Mouse (Mus musculus) ES-E14 (cell line): Measurements from ENCODE around the gene Fam171a2. TPM values are rescaled to one million over a fixed set of nuclear protein-coding genes. Genes with fewer than 3 reads are reported as not detected.

ENCODE experiments used
- DNase-seq: peaks from one replicate; pipeline ENCODE4 v3.0.0-alpha.2; 2013; ENCODE audit warnings: low read depth, low spot score
- H3K27ac ChIP-seq: 2 replicates; pipeline ENCODE4 v1.5.1; 2012; ENCODE audit warnings: low read depth, mild to moderate bottlenecking, low read length, moderate library complexity, mixed read lengths; ENCODE audit not compliant: poor library complexity, insufficient read depth, severe bottlenecking
- H3K36me3 ChIP-seq: 2 replicates; pipeline ENCODE4 v1.6.1; 2012; ENCODE audit warnings: mild to moderate bottlenecking, low read length, moderate library complexity, mixed read lengths; ENCODE audit not compliant: control insufficient read depth, poor library complexity, insufficient read depth, severe bottlenecking
- H3K4me1 ChIP-seq, 2 experiments: fragments of 150-350 bp in 1 of 2; sonication (generic) in 1 of 2; 2 replicates each; pipeline ENCODE4 v1.6.1; 2012; ENCODE audit warnings: low read length in 2 of 2, mild to moderate bottlenecking in 1 of 2, mixed read lengths in 1 of 2; ENCODE audit not compliant: control insufficient read depth in 2 of 2, insufficient read depth in 2 of 2, poor library complexity in 1 of 2
- H3K4me3 ChIP-seq, 2 experiments: fragments of 150-350 bp in 1 of 2; sonication (generic) in 1 of 2; 2 replicates each; pipeline ENCODE4 v1.5.1; 2012; ENCODE audit warnings: low read length in 2 of 2, low read depth in 1 of 2, mild to moderate bottlenecking in 1 of 2, mixed read lengths in 1 of 2; ENCODE audit not compliant: insufficient read depth in 1 of 2, poor library complexity in 1 of 2, severe bottlenecking in 1 of 2
- H3K9ac ChIP-seq: 2 replicates; pipeline ENCODE4 v1.6.1; 2012; ENCODE audit warnings: low read depth, mild to moderate bottlenecking, low read length, mixed read lengths; ENCODE audit not compliant: poor library complexity, insufficient read depth, severe bottlenecking
- H3K9me3 ChIP-seq: fragments of 150-350 bp; sonication (generic); 2 replicates; pipeline ENCODE4 v1.6.1; 2012; ENCODE audit warnings: low read depth, mild to moderate bottlenecking, low read length; ENCODE audit not compliant: control insufficient read depth, insufficient read depth
- CHD2 ChIP-seq: IDR thresholded peaks from 2 replicates; pipeline ENCODE4 v1.6.1; 2014; ENCODE audit warnings: mild to moderate bottlenecking, low read depth, low read length, inconsistent platforms
- HCFC1 ChIP-seq: IDR thresholded peaks from 2 replicates; pipeline ENCODE4 v1.6.1; 2012; ENCODE audit warnings: low read length, inconsistent platforms, borderline replicate concordance; ENCODE audit not compliant: insufficient read depth
- MAFK ChIP-seq: IDR thresholded peaks from 2 replicates; pipeline ENCODE4 v1.6.1; 2014; ENCODE audit warnings: mild to moderate bottlenecking, low read depth, low read length, inconsistent platforms; ENCODE audit not compliant: insufficient read depth
- ZC3H11A ChIP-seq: IDR thresholded peaks from 2 replicates; pipeline ENCODE4 v1.6.1; 2012; ENCODE audit warnings: low read depth, mild to moderate bottlenecking, inconsistent platforms, low read length, borderline replicate concordance
- ZNF384 ChIP-seq: IDR thresholded peaks from 2 replicates; pipeline ENCODE4 v1.6.1; 2012; ENCODE audit warnings: low read depth, low read length, inconsistent platforms
- in situ Hi-C, 2 experiments: fragments of 600-800 bp; cut with MboI; formaldehyde crosslinking; loops; one replicate each; pipeline ENCODE4 v1.15.1; 2025; ENCODE audit warnings: low sequenced_read_pairs in 2 of 2, inconsistent platforms in 1 of 2; ENCODE audit not compliant: unreplicated experiment in 2 of 2
- total RNA-seq: library from RNA; depleted of rRNA; stranded (reverse); fragments of 300-350 nt; gene quantifications from 2 replicates; pipeline ENCODE4 v1.2.3, GENCODE M21; 2012

The Fam171a2 gene
- total RNA-seq, 1 experiment = 6.7 TPM

DNA sequence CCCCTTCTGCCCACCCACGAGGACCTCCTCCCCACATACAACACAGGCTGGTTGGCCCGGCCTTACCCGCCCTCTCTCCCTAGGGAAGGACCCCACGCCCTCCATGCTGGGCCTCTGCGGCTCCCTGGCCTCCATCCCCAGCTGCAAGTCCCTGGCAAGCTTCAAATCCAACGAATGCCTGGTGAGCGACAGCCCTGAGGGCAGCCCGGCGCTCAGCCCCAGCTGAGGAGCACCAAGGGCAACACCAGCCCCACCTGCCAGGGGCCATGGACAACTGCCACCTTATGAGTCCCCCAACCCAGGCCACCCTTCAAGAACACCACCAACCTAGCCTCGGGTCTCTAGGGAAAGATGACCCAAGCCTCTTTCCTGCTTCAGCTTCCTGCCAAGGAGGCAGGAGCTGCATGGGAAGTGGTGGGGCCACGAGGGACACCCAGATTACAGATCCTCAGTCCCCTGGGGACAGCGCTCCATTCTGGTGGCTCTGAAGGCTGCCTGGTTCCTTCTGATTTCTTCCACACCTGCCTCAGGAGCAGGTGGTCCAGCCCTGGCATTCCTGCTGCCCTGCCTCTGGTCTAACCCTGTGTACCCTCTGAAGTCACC lies 45.5 kb downstream of the Fam171a2 start:
- DNase-seq = no peak
- in situ Hi-C loops = no loop called here
- TF ChIP-seq MAFK (no peak), CHD2 (no peak), ZNF384 (no peak), ZC3H11A (no peak), HCFC1 (no peak)
- Histone ChIP-seq H3K4me1 (peaks cover 6 to 32% of the 10 kb centered on the region in 2 experiments; a peak in 2 of 4 replicates), H3K9me3 (no peaks in the 10 kb centered on the region), H3K4me3 (no peak overlapping the region), H3K27ac (no peak overlapping the region), H3K36me3 (peaks cover 42% of the 10 kb centered on the region), H3K9ac (no peak overlapping the region)

DNA sequence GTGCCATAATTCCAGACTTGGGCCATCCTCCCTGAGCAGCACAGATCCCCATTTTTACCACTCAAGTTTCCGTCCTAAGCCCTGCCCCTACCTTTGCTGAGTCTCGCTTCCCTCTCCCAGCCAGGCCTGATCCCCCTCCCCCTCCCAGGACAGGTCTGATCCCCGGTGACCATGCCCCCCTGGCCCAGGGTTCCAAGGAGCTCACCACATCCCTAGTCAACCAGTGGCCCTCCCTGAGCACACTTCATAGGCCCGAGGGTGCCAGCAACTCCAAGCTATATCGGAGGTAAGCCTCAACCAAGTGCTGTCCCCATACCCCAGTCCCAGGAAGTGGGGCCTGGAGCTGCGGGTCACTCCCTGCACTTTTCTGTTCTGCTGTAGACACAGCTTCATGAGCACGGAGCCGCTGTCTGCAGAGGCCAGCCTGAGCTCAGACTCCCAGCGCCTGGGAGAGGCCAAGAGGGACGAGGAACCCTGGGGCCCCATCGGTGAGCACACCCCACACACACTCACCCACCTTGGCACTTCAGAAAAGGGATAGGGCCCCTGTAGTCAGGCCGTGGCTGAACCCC lies 46.9 kb downstream of the Fam171a2 start:
- in situ Hi-C loops = no loop called here
- Histone ChIP-seq H3K4me1 (peaks cover 6 to 34% of the 10 kb centered on the region in 2 experiments; a peak in 2 of 4 replicates), H3K4me3 (no peak overlapping the region), H3K9me3 (no peaks in the 10 kb centered on the region), H3K27ac (no peak overlapping the region), H3K36me3 (peaks cover 38% of the 10 kb centered on the region), H3K9ac (no peak overlapping the region)
- TF ChIP-seq ZNF384 (no peak), CHD2 (no peak), MAFK (no peak), ZC3H11A (no peak), HCFC1 (no peak)
- no peak for DNase-seq

DNA sequence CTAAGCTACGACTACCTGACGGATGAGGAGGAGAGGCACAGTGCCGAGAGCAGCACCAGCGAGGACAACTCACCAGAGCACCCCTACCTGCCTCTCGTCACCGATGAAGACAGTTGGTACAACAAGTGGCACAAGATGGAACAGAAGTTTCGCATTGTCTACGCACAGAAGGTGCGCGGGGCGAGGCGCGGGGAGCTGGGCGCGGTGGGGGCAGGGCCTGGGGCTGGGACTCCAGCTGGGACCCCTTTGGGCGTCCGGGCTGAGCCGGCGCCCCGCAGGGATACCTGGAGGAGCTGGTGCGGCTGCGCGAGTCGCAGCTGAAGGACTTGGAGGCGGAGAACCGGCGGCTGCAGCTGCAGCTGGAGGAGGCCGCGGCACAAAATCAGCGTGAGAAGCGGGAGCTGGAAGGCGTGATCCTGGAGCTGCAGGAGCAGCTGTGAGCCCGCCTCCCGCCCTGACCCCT lies 47.8 kb downstream of the Fam171a2 start:
- in situ Hi-C loops = no loop called here
- Histone ChIP-seq H3K27ac (no peak overlapping the region), H3K9ac (peak overlapping the region; percentile 34), H3K9me3 (no peaks in the 10 kb centered on the region), H3K36me3 (peaks cover 29% of the 10 kb centered on the region), H3K4me1 (peaks cover 6 to 36% of the 10 kb centered on the region in 2 experiments; a peak in 3 of 4 replicates), H3K4me3 (peak overlapping the region; percentile 46 to 51; a peak in 2 of 4 replicates)
- no peak for TF ChIP-seq HCFC1
- no peak for DNase-seq

DNA sequence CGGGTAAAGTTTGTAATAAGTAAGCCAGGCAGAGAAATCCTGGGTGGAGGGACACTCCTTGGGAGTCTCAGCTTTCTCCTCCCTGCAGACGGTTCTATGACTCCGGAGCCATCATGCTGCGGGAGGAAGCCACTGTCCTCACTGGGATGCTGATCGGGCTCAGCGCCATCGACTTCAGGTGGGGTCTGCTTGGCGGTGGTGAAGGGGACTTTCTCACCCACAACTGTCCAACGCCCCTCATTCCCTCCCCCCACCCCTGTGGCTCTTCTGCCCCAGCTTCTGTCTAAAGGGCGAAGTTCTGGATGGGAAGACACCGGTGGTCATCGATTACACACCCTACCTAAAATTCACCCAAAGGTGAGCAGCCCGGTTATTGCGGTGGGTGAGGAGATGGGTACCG lies 48.4 kb downstream of the Fam171a2 start:
- no peaks in the 10 kb centered on the region for H3K9me3 ChIP-seq

More for the DNA sequence above, 48.4 kb downstream of the Fam171a2 start:
- peaks cover 6 to 39% of the 10 kb centered on the region in 2 experiments; a peak in 3 of 4 replicates for H3K4me1 ChIP-seq
- in situ Hi-C loops = no loop called here
- no peak overlapping the region for H3K9ac ChIP-seq
- DNase-seq = no peak
- peaks cover 24% of the 10 kb centered on the region for H3K36me3 ChIP-seq
- H3K27ac ChIP-seq = no peak overlapping the region
- H3K4me3 ChIP-seq = peak overlapping the region in 1 of 2 experiments; percentile 51; a peak in 1 of 4 replicates
- no peak for TF ChIP-seq MAFK
- no peak for TF ChIP-seq HCFC1
- TF ChIP-seq ZC3H11A = no peak
